Mouse (Mus musculus) embryonic facial prominence, embryonic 11.5 days (tissue): ENCODE measurements around the gene Sdhaf2. TPM values are rescaled to one million over a fixed set of nuclear protein-coding genes. Genes with fewer than 3 reads are reported as not detected.

ENCODE experiments used
- ATAC-seq: fragments of 200-750 bp; cut with Nextera tagmentation; replicated peaks from 2 replicates; pipeline ENCODE4 v1.8.0; 2017; ENCODE audit warnings: low read depth; ENCODE audit not compliant: insufficient number of reproducible peaks, low FRiP score, low TSS enrichment
- DNase-seq: peaks from one replicate; pipeline ENCODE4 v3.0.0-alpha.2; 2015; ENCODE audit warnings: low spot score
- H3K27ac ChIP-seq: fragments of 300-500 bp; sonication (generic); replicated peaks from 2 replicates; pipeline ENCODE4 v1.5.1; 2014; ENCODE audit warnings: mild to moderate bottlenecking, low read depth, low read length, control low read depth
- H3K27me3 ChIP-seq: fragments of 300-500 bp; sonication (generic); 2 replicates; pipeline ENCODE4 v1.6.1; 2014; ENCODE audit warnings: mild to moderate bottlenecking, low read length, moderate library complexity, mixed read lengths; ENCODE audit not compliant: control insufficient read depth, insufficient read depth
- H3K36me3 ChIP-seq: fragments of 300-500 bp; sonication (generic); replicated peaks from 2 replicates; pipeline ENCODE4 v1.6.1; 2014; ENCODE audit warnings: low read depth, mild to moderate bottlenecking, low read length, moderate library complexity, mixed read lengths; ENCODE audit not compliant: control insufficient read depth, insufficient read depth
- H3K4me1 ChIP-seq: fragments of 300-500 bp; sonication (generic); 2 replicates; pipeline ENCODE4 v1.6.1; 2014; ENCODE audit warnings: low read length, mixed read lengths; ENCODE audit not compliant: control insufficient read depth, insufficient read depth
- H3K4me2 ChIP-seq: fragments of 300-500 bp; sonication (generic); 2 replicates; pipeline ENCODE4 v1.6.1; 2014; ENCODE audit warnings: low read depth, mild to moderate bottlenecking, control low read depth, low read length, moderate library complexity
- H3K4me3 ChIP-seq: fragments of 300-500 bp; sonication (generic); 2 replicates; pipeline ENCODE4 v1.5.1; 2014; ENCODE audit warnings: low read depth, low read length, control low read depth
- H3K9ac ChIP-seq: fragments of 300-500 bp; sonication (generic); replicated peaks from 2 replicates; pipeline ENCODE4 v1.6.1; 2014; ENCODE audit warnings: mild to moderate bottlenecking, control low read depth, low read length
- H3K9me3 ChIP-seq: fragments of 300-500 bp; sonication (generic); replicated peaks from 2 replicates; pipeline ENCODE4 v1.6.1; 2016; ENCODE audit warnings: mild to moderate bottlenecking, low read length, inconsistent platforms, mixed read lengths; ENCODE audit not compliant: control insufficient read depth
- WGBS: fragments of 180-500 bp; shearing (Covaris S2); extraction: QIAGEN DNeasy Blood & Tissue Kit; methylation state at CpG from one replicate; pipeline ENCODE4 v1.1.7; 2014; 5-methylcytosine and 5-hydroxymethylcytosine counted together
- polyA plus RNA-seq: library from polyadenylated mRNA; unstranded; fragments of >200 nt; fragmentation: Nextera tagmentation; extraction: Ambion mirVana; gene quantifications from 2 replicates; pipeline ENCODE4 v1.2.1, GENCODE M21; 2014

The Sdhaf2 gene
- polyA plus RNA-seq, 1 experiment from 2014 or later, result 60.4 TPM

- H3K4me1 ChIP-seq, result no peaks in the 10 kb centered on the region
- no peak overlapping the region for H3K27ac ChIP-seq
- H3K4me3 ChIP-seq, result no peak overlapping the region
- H3K36me3 ChIP-seq, result no peaks in the 10 kb centered on the region
- no peaks in the 10 kb centered on the region for H3K27me3 ChIP-seq
- DNase-seq (no peak), ATAC-seq (no peak)
- H3K4me2 ChIP-seq, result no peak overlapping the region
- WGBS, result 86% methylated on average over 5 of the region's 5 CpGs
- no peak overlapping the region for H3K9ac ChIP-seq
- no peaks in the 10 kb centered on the region for H3K9me3 ChIP-seq
Observed at GRCm38 (mm10) chr19:10523483-10524080, 2.4 kb downstream of the Sdhaf2 start.

- Histone ChIP-seq H3K36me3 (no peaks in the 10 kb centered on the region; the same call in 1 of the 2 replicates), H3K9me3 (no peaks in the 10 kb centered on the region), H3K4me1 (no peaks in the 10 kb centered on the region), H3K27me3 (no peaks in the 10 kb centered on the region), H3K4me3 (no peak overlapping the region), H3K27ac (no peak overlapping the region), H3K9ac (no peak overlapping the region), H3K4me2 (no peak overlapping the region)
- 77% methylated on average over 1 of the region's 1 CpGs for WGBS
- ATAC-seq (no peak), DNase-seq (no peak)
Observed at GRCm38 (mm10) chr19:10521926-10522325, 4.0 kb downstream of the Sdhaf2 start.

GRCm38 (mm10) chr19:10520355-10520754 is 5.6 kb downstream of the Sdhaf2 start:
- Histone ChIP-seq H3K4me3 (no peak overlapping the region), H3K27me3 (no peaks in the 10 kb centered on the region), H3K9me3 (no peaks in the 10 kb centered on the region), H3K4me1 (no peaks in the 10 kb centered on the region), H3K36me3 (no peaks in the 10 kb centered on the region; the same call in 1 of the 2 replicates), H3K27ac (no peak overlapping the region), H3K9ac (no peak overlapping the region), H3K4me2 (no peak overlapping the region)
- DNase-seq (peak; percentile 45), ATAC-seq (no peak)
- WGBS, result 53% methylated on average over 1 of the region's 1 CpGs

GRCm38 (mm10) chr19:10510759-10511330 is 15.1 kb downstream of the Sdhaf2 start:
- H3K4me3 ChIP-seq, result no peak overlapping the region
- no peaks in the 10 kb centered on the region for H3K4me1 ChIP-seq
- no peak overlapping the region for H3K4me2 ChIP-seq
- H3K9ac ChIP-seq, result no peak overlapping the region
- H3K27me3 ChIP-seq, result no peaks in the 10 kb centered on the region
- no peak for ATAC-seq
- H3K27ac ChIP-seq, result no peak overlapping the region
- H3K36me3 ChIP-seq, result no peaks in the 10 kb centered on the region; the same call in 1 of the 2 replicates
- 83% methylated on average over 6 of the region's 6 CpGs for WGBS
- no peaks in the 10 kb centered on the region for H3K9me3 ChIP-seq
- no peak for DNase-seq

- ATAC-seq, result 0 out of 2 replicates have a peak, but pooled peaks have one; percentile 75
- no peaks in the 10 kb centered on the region for H3K36me3 ChIP-seq
Observed at GRCm38 (mm10) chr19:10502571-10502970, 23.4 kb downstream of the Sdhaf2 start.

GRCm38 (mm10) chr19:10500581-10500980 is 25.4 kb downstream of the Sdhaf2 start:
- ATAC-seq (no peak), DNase-seq (no peak)
- Histone ChIP-seq H3K27me3 (no peaks in the 10 kb centered on the region), H3K9me3 (no peaks in the 10 kb centered on the region), H3K27ac (no peak overlapping the region), H3K9ac (no peak overlapping the region), H3K36me3 (no peaks in the 10 kb centered on the region), H3K4me1 (no peaks in the 10 kb centered on the region), H3K4me2 (no peak overlapping the region), H3K4me3 (no peak overlapping the region)
- 89% methylated on average over 8 of the region's 8 CpGs for WGBS

More at GRCm38 (mm10) chr19:10502571-10502970, 23.4 kb downstream of the Sdhaf2 start:
- Histone ChIP-seq H3K27me3 (no peaks in the 10 kb centered on the region), H3K4me2 (no peak overlapping the region), H3K27ac (no peak overlapping the region), H3K9ac (no peak overlapping the region), H3K4me1 (no peaks in the 10 kb centered on the region), H3K9me3 (no peaks in the 10 kb centered on the region), H3K4me3 (no peak overlapping the region)
- WGBS, result 10% methylated on average over 4 of the region's 4 CpGs
- peak; percentile 74 for DNase-seq

- H3K4me3 ChIP-seq, result no peak overlapping the region
- no peak overlapping the region for H3K4me2 ChIP-seq
- H3K27me3 ChIP-seq, result no peaks in the 10 kb centered on the region
- H3K27ac ChIP-seq, result no peak overlapping the region
- no peak overlapping the region for H3K9ac ChIP-seq
- WGBS, result 64% methylated on average over 8 of the region's 8 CpGs
- DNase-seq (no peak), ATAC-seq (no peak)
- H3K36me3 ChIP-seq, result no peaks in the 10 kb centered on the region
- no peaks in the 10 kb centered on the region for H3K9me3 ChIP-seq
- no peaks in the 10 kb centered on the region for H3K4me1 ChIP-seq
Observed at GRCm38 (mm10) chr19:10497512-10498160, 28.3 kb downstream of the Sdhaf2 start.

- H3K4me1 ChIP-seq, result no peaks in the 10 kb centered on the region
- no peaks in the 10 kb centered on the region for H3K27me3 ChIP-seq
- H3K4me3 ChIP-seq, result no peak overlapping the region
- H3K4me2 ChIP-seq, result no peak overlapping the region
- ATAC-seq, result no peak
- no peaks in the 10 kb centered on the region for H3K9me3 ChIP-seq
- DNase-seq, result no peak
- no peak overlapping the region for H3K9ac ChIP-seq
- no peaks in the 10 kb centered on the region for H3K36me3 ChIP-seq
- WGBS, result 60% methylated on average over 2 of the region's 2 CpGs
- no peak overlapping the region for H3K27ac ChIP-seq
Observed at GRCm38 (mm10) chr19:10496976-10497375, 29.0 kb downstream of the Sdhaf2 start.
